Mouse (Mus musculus) small intestine, adult 2 months (tissue): Measurements from ENCODE around the gene Tshr.
"Not testable (repeated sequence)": the region's sequence is repeated elsewhere in the genome, so short reads cannot be mapped to it uniquely, and the experiment has no call there.

ENCODE experiments used
- CTCF ChIP-seq: fragments of 200-500 bp; IDR thresholded peaks from 2 replicates; pipeline ENCODE4 v1.5.1; 2012; ENCODE audit warnings: low read depth, mild to moderate bottlenecking, control low read depth, inconsistent platforms, low read length, moderate library complexity, mixed read lengths; ENCODE audit not compliant: insufficient replicate concordance, insufficient read length; ENCODE audit errors: extremely low read depth
- POLR2A ChIP-seq: fragments of 200-500 bp; IDR thresholded peaks from 2 replicates; pipeline ENCODE4 v1.6.1; 2012; ENCODE audit warnings: low read depth, mild to moderate bottlenecking, control low read depth, inconsistent platforms, low read length, moderate library complexity

- TF ChIP-seq CTCF, POLR2A: not testable (repeated sequence)
Measured at GRCm38 (mm10) chr12:91557358-91558005, 173.1 kb downstream of the Tshr start.
